Mouse (Mus musculus): ENCODE data around the gene Naa11. TPM values are rescaled to one million over a fixed set of nuclear protein-coding genes. Genes with fewer than 3 reads are reported as not detected.

The Naa11 gene
- polyA plus RNA-seq, 1 experiment = 0.02 TPM

DNA sequence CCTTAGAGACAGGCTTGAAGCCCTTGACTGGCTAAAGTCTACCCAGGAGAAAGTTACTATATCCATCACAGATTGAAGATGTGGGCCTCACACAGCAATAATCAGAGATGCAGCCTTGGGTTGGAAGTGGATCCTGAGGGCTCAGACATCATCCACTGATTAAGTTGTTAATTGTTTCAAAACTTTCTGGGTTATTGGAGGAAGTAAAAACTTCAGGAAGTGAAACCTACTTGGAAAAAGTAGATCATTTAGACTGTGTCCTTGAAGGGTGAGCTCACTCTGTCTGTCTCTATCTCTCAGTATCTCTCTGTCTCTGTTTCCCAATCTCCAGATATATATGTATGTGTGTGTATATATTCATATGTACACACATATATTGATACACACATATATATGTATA is 47.0 kb downstream of the Naa11 start:
- Histone ChIP-seq H3K79me3 (ENCODE audit: low read depth) (no peaks in the 10 kb centered on the region), H3ac (ENCODE audit: control insufficient read depth, insufficient read length, low read depth) (no peak overlapping the region), H3K27me3 (ENCODE audit: control insufficient read depth, insufficient read depth, insufficient read length) (no peaks in the 10 kb centered on the region), H3K4me3 (ENCODE audit: insufficient read depth, poor library complexity, severe bottlenecking) (no peak overlapping the region), H3K79me2 (ENCODE audit: control insufficient read depth, insufficient read depth) (no peaks in the 10 kb centered on the region), H3K36me3 (ENCODE audit: control insufficient read depth, insufficient read depth) (no peaks in the 10 kb centered on the region)
- no peak for TF ChIP-seq MYOD1 (IDR thresholded peaks at IDR 0.05; ENCODE audit: control insufficient read depth, insufficient read length, low read depth)
- no peak for TF ChIP-seq CEBPB (IDR thresholded peaks at IDR 0.05; ENCODE audit: low read depth)
- TF ChIP-seq CTCF (IDR thresholded peaks at IDR 0.05; ENCODE audit: control insufficient read depth, insufficient read depth, insufficient read length) = no peak
- TF ChIP-seq USF1 (IDR thresholded peaks at IDR 0.05; ENCODE audit: low read depth) = no peak
- no peak for TF ChIP-seq FOSL1 (IDR thresholded peaks at IDR 0.05; ENCODE audit: insufficient read depth, low read length, poor library complexity, severe bottlenecking)
- no peak for TF ChIP-seq MYOG (IDR thresholded peaks at IDR 0.05; ENCODE audit: control insufficient read depth, extremely low read depth, insufficient read length)
- TF ChIP-seq MAX (IDR thresholded peaks at IDR 0.05) = no peak

DNA sequence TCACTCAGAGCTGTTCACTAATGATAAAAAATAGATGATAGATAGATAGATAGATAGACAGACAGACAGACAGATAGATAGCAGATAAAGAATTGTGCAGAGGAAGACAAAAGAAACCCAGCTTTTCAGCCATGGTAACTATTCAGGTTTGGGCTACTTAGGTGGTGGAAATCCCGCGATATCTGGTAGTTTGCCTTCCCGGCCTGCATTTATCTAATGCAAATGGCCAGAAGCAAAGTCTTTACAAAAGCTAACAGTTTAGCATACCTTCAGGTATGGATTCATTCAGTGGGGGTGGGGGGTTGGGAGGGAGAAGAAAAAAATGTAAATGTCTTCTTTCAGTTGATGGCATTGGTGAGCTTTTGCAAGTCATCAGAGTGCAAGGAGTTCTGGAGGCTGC is 48.0 kb downstream of the Naa11 start:
- Histone ChIP-seq H3K79me2 (ENCODE audit: control insufficient read depth, insufficient read depth) (no peaks in the 10 kb centered on the region), H3K27me3 (ENCODE audit: control insufficient read depth, insufficient read depth, insufficient read length) (no peaks in the 10 kb centered on the region), H3K36me3 (ENCODE audit: control insufficient read depth, insufficient read depth) (no peaks in the 10 kb centered on the region), H3K79me3 (ENCODE audit: low read depth) (no peaks in the 10 kb centered on the region), H3ac (ENCODE audit: control insufficient read depth, insufficient read length, low read depth) (no peak overlapping the region), H3K4me3 (ENCODE audit: insufficient read depth, poor library complexity, severe bottlenecking) (no peak overlapping the region)
- TF ChIP-seq CEBPB (IDR thresholded peaks at IDR 0.05; ENCODE audit: low read depth) (no peak), MYOD1 (IDR thresholded peaks at IDR 0.05; ENCODE audit: control insufficient read depth, insufficient read length, low read depth) (no peak), FOSL1 (IDR thresholded peaks at IDR 0.05; ENCODE audit: insufficient read depth, low read length, poor library complexity, severe bottlenecking) (no peak), MAX (IDR thresholded peaks at IDR 0.05) (no peak), MYOG (IDR thresholded peaks at IDR 0.05; ENCODE audit: control insufficient read depth, extremely low read depth, insufficient read length) (no peak), CTCF (IDR thresholded peaks at IDR 0.05; ENCODE audit: control insufficient read depth, insufficient read depth, insufficient read length) (no peak), USF1 (IDR thresholded peaks at IDR 0.05; ENCODE audit: low read depth) (no peak)

DNA sequence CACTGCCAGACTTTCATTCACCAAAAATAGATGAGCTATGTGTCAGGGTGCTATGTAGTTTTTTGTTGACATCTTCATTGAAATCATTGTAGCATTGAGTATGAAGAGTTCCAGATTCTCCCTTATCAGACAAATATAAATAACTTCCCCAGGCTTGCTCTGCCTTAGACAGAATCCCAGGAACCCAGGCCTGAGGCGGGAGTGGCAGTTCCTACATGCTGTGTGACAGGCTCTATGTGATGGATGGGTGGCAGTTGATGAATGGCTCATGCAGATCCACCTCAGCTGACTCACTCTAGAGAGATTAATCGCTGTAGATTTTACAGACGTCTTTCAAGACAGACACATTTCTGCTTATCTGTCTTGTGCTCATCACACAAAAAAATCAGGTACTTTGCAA is 57.4 kb downstream of the Naa11 start:
- Histone ChIP-seq H3K4me3 (ENCODE audit: insufficient read depth, poor library complexity, severe bottlenecking) (no peak overlapping the region), H3K27me3 (ENCODE audit: control insufficient read depth, insufficient read depth, insufficient read length) (no peaks in the 10 kb centered on the region), H3K79me2 (ENCODE audit: control insufficient read depth, insufficient read depth) (no peaks in the 10 kb centered on the region), H3K79me3 (ENCODE audit: low read depth) (no peaks in the 10 kb centered on the region), H3K36me3 (ENCODE audit: control insufficient read depth, insufficient read depth) (no peaks in the 10 kb centered on the region), H3ac (ENCODE audit: control insufficient read depth, insufficient read length, low read depth) (no peak overlapping the region)
- TF ChIP-seq CEBPB (IDR thresholded peaks at IDR 0.05; ENCODE audit: low read depth) = no peak
- TF ChIP-seq CTCF (IDR thresholded peaks at IDR 0.05; ENCODE audit: control insufficient read depth, insufficient read depth, insufficient read length) = no peak
- TF ChIP-seq MYOG (IDR thresholded peaks at IDR 0.05; ENCODE audit: control insufficient read depth, extremely low read depth, insufficient read length) = no peak
- TF ChIP-seq USF1 (IDR thresholded peaks at IDR 0.05; ENCODE audit: low read depth) = no peak
- no peak for TF ChIP-seq FOSL1 (IDR thresholded peaks at IDR 0.05; ENCODE audit: insufficient read depth, low read length, poor library complexity, severe bottlenecking)
- no peak for TF ChIP-seq MAX (IDR thresholded peaks at IDR 0.05)
- TF ChIP-seq MYOD1 (IDR thresholded peaks at IDR 0.05; ENCODE audit: control insufficient read depth, insufficient read length, low read depth) = no peak

Other genes starting within 250 kb of the Naa11 start
- not detected for gene Gk2, start 64.6 kb upstream of the Naa11 start, polyA plus RNA-seq (2012; fragmentation: generic; extraction: Trizol)

All from C2C12 (cell line).